Mouse (Mus musculus) midbrain, embryonic 13.5 days (tissue): ENCODE data around the gene Kirrel2. TPM values are rescaled to one million over a fixed set of nuclear protein-coding genes. Genes with fewer than 3 reads are reported as not detected.

Experiments used
- ATAC-seq: fragments of 200-750 bp; cut with Nextera tagmentation; 2 replicates; pipeline ENCODE4 v1.8.0; 2017; ENCODE audit warnings: mild to moderate bottlenecking, moderate TSS enrichment, moderate library complexity
- H3K27ac ChIP-seq: fragments of 300-500 bp; sonication (generic); 2 replicates; pipeline ENCODE4 v1.5.1; 2015; ENCODE audit warnings: inconsistent platforms, mild to moderate bottlenecking, moderate library complexity
- H3K27me3 ChIP-seq: fragments of 300-500 bp; sonication (generic); 2 replicates; pipeline ENCODE4 v1.6.1; 2015; ENCODE audit warnings: mild to moderate bottlenecking, inconsistent platforms
- H3K36me3 ChIP-seq: fragments of 300-500 bp; sonication (generic); 2 replicates; pipeline ENCODE4 v1.6.1; 2015; ENCODE audit warnings: mild to moderate bottlenecking, inconsistent platforms
- H3K4me1 ChIP-seq: fragments of 300-500 bp; sonication (generic); replicated peaks from 2 replicates; pipeline ENCODE4 v1.6.1; 2015; ENCODE audit warnings: inconsistent platforms
- H3K4me2 ChIP-seq: fragments of 300-500 bp; sonication (generic); replicated peaks from 2 replicates; pipeline ENCODE4 v1.6.1; 2015; ENCODE audit warnings: moderate library complexity, mild to moderate bottlenecking, inconsistent platforms
- H3K4me3 ChIP-seq: fragments of 300-500 bp; sonication (generic); replicated peaks from 2 replicates; pipeline ENCODE4 v1.5.1; 2015; ENCODE audit warnings: mild to moderate bottlenecking, inconsistent platforms
- H3K9ac ChIP-seq: fragments of 300-500 bp; sonication (generic); replicated peaks from 2 replicates; pipeline ENCODE4 v1.6.1; 2015; ENCODE audit warnings: mild to moderate bottlenecking, inconsistent platforms
- H3K9me3 ChIP-seq: fragments of 300-500 bp; sonication (generic); 2 replicates; pipeline ENCODE4 v1.6.1; 2016; ENCODE audit warnings: mild to moderate bottlenecking, inconsistent platforms
- WGBS: fragments of 180-500 bp; shearing (Covaris S2); methylation state at CpG from one replicate; pipeline ENCODE4 v1.1.7; 2015; 5-methylcytosine and 5-hydroxymethylcytosine counted together
- polyA plus RNA-seq: library from polyadenylated mRNA; unstranded; fragments of >200 nt; fragmentation: Nextera tagmentation; extraction: Ambion mirVana; gene quantifications from 2 replicates; pipeline ENCODE4 v1.2.1, GENCODE M21; 2015

The Kirrel2 gene
- polyA plus RNA-seq, 1 experiment from 2014 or later = 3.6 TPM

DNA sequence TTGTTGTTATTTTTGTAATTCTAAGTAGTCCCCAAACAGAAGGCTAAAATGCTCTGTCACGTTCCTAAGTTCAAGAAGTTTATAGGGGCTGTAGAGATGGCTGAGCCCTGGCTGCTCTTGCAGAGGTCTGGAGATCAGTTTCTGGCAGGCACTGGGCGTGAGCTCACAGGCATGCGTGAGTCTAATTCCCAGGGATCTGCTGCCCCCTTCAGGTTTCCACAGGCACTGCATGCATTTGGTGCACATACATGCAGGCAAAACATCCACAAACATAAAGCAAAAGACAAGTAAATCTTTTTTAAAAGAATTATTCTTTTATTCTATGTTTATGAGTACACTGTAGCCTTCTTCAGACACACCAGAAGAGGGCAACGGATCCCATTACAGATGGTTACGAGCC, 14.9 kb upstream of the Kirrel2 start:
- no peak for ATAC-seq
- 41% methylated on average over 5 of the region's 5 CpGs for WGBS
- Histone ChIP-seq H3K4me1 (peaks cover 2% of the 10 kb centered on the region), H3K27me3 (peaks cover 20% of the 10 kb centered on the region), H3K27ac (no peak overlapping the region), H3K9ac (no peak overlapping the region), H3K4me3 (no peak overlapping the region), H3K4me2 (no peak overlapping the region), H3K36me3 (no peaks in the 10 kb centered on the region), H3K9me3 (no peaks in the 10 kb centered on the region)

DNA sequence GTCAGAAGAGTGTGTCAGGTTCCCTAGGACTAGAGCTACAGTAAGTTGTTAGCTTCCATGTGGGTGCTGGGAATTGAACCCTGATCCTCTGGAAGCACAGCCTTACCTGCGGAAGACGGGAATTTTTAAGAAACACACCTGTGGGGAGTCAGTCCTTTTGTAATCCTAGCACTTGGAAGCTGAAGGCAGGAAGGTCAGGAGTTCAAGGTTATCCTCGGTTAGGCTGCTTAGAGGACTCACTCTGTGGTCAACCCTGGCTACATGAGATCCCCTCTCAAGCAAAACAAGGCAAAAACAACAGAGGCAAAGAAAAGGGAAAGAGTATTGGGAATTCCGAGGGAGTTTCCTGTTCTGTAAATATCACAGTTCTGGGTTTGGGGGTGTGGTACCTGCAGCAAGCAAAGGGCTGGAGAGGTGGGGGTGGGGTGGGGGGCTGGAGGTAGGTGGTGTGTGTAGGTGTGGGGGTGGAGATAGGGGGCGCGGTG, 7.4 kb upstream of the Kirrel2 start:
- WGBS = 20% methylated on average over 6 of the region's 6 CpGs
- Histone ChIP-seq H3K27me3 (peaks cover 86% of the 10 kb centered on the region), H3K4me1 (no peaks in the 10 kb centered on the region), H3K4me3 (no peak overlapping the region), H3K36me3 (no peaks in the 10 kb centered on the region), H3K27ac (no peak overlapping the region), H3K9me3 (no peaks in the 10 kb centered on the region), H3K9ac (no peak overlapping the region), H3K4me2 (no peak overlapping the region)
- ATAC-seq = no peak

DNA sequence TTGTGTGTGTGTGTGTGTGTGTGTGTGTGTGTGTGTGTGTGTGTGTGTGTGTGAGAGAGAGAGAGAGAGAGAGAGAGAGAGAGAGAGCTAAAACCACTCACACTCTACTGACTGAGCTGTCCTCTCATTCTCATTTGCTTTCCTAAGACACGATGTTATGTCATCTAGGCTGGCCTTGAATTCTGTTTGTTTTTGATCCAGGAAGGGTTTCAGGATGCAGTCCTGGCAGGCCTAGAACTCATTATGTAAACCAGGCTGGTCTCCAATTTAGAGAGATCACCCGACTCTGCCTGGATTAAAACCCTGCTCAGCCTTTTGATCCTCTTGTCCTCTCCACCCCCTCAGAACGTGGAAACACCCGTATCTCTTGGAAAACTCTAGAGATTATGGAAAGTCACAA, 6.5 kb upstream of the Kirrel2 start:
- Histone ChIP-seq H3K36me3 (no peaks in the 10 kb centered on the region), H3K27me3 (peaks cover 95% of the 10 kb centered on the region), H3K9ac (no peak overlapping the region), H3K4me1 (no peaks in the 10 kb centered on the region), H3K9me3 (no peaks in the 10 kb centered on the region), H3K4me3 (no peak overlapping the region), H3K4me2 (no peak overlapping the region), H3K27ac (no peak overlapping the region)
- ATAC-seq = no peak
- WGBS = 8% methylated on average over 4 of the region's 4 CpGs

DNA sequence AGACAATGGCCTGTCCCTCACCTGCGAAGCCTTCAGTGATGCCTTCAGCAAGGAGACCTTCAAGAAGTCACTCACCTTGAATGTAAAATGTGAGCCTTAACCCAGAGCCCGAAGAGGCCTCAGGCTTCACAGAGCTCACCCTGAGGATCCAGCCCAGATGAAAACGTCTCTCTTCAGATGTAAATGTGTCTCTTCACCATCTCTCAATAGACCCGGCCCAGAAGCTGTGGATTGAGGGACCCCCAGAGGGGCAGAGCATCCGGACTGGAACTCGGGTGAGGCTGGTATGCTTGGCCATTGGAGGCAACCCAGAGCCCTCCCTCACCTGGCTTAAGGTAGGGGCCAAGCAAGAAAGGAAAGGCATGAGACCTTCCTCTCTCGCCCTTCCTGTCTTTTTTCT, 6.1 kb upstream of the Kirrel2 start:
- 25% methylated on average over 7 of the region's 7 CpGs for WGBS
- ATAC-seq = no peak
- H3K36me3 ChIP-seq = no peaks in the 10 kb centered on the region
- H3K27ac ChIP-seq = no peak overlapping the region
- no peak overlapping the region for H3K4me3 ChIP-seq
- peaks cover 1% of the 10 kb centered on the region for H3K4me1 ChIP-seq
- peaks cover 97% of the 10 kb centered on the region for H3K27me3 ChIP-seq
- no peak overlapping the region for H3K4me2 ChIP-seq
- H3K9ac ChIP-seq = no peak overlapping the region
- no peaks in the 10 kb centered on the region for H3K9me3 ChIP-seq

DNA sequence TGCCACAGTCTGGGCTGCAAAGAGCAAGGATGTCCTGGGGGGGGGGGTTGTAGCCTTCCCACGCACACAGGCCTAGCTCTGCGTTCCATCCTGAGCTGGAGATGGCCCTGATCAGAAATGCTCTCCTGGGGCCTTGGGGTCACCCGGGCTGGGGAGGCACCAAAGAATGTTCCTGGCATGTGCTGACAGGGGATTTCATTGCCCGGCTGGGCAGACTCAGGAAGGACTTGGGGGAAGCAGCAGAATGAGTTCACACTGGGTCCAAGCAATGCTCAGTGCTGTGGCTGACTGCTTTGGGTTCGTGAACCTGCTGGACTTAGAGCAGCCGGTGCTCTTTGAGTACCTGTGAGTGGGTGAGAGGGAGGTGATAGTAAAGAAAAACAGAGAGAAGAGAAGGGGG, 2.0 kb upstream of the Kirrel2 start:
- Histone ChIP-seq H3K9me3 (no peaks in the 10 kb centered on the region), H3K36me3 (no peaks in the 10 kb centered on the region), H3K27me3 (peaks cover 97% of the 10 kb centered on the region), H3K27ac (no peak overlapping the region), H3K9ac (no peak overlapping the region), H3K4me2 (no peak overlapping the region), H3K4me1 (peaks cover 25% of the 10 kb centered on the region), H3K4me3 (no peak overlapping the region)
- 43% methylated on average over 6 of the region's 6 CpGs for WGBS
- ATAC-seq = no peak

DNA sequence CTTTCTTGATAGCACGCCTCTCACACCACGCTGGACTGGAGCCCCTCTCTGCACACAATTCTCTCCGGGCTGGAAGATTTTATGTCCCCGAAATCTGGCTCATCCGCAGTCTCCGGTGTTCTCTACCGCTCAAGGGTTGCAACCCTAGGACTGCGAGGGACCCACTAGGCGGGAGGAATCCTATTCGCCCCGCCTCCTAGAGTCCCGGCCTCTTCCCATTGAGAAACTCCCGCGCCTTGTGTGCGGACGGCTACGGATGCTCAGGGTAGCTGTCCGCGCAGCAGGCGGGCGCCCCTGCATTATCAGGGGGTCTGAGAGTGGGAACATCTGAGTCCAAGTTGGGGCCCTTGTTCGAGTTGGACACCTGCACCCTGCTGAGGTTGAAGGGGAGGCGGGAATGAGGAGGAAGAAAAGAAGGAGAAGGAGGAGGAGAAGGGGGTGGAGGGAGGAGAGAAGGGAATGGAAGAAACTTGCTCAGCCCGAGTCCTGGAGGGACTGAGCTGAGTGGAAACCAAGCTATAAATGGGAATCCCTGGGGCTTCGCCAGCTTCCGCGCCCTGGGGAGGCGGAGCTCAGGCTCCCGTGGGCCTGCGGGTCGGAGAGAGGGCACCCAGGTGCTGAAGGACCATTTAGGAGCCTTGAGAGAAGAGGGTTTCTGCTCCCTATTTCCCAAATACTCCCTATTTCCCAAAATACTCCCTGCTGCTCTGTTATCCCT, 420 bp downstream of the Kirrel2 start:
- Histone ChIP-seq H3K4me2 (peak overlapping the region; percentile 58), H3K36me3 (no peaks in the 10 kb centered on the region), H3K27ac (no peak overlapping the region), H3K9ac (peak overlapping the region; percentile 50), H3K4me1 (peaks cover 35% of the 10 kb centered on the region), H3K9me3 (no peaks in the 10 kb centered on the region), H3K27me3 (peaks cover 97% of the 10 kb centered on the region), H3K4me3 (peak overlapping the region; percentile 36)
- peak; percentile 62 for ATAC-seq
- WGBS = under 1% methylated on average over 31 of the region's 31 CpGs

DNA sequence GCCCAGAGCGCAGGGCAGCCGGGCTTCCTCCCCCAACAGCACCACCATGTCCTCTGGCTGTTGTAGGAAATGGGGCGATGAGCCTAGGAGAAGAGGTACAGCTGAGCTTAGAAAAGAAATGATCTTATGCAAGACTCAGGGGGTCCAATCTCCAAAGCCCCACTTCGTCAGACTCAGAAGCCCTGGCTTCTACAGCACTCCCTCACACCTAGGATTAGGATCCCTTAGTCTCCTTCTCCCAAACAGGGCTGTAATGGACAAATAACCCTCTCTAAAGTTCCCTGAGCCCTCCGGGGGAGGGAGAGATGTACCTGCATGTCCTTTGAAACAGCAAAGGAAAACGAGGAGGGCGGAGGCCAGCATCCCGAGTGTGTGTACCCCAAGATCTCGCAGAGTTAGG, 1.0 kb downstream of the Kirrel2 start:
- Histone ChIP-seq H3K4me2 (peak overlapping the region; percentile 58), H3K27ac (no peak overlapping the region), H3K27me3 (peaks cover 95% of the 10 kb centered on the region), H3K4me3 (peak overlapping the region; percentile 36), H3K9ac (peak overlapping the region; percentile 50), H3K9me3 (no peaks in the 10 kb centered on the region), H3K36me3 (no peaks in the 10 kb centered on the region), H3K4me1 (peaks cover 35% of the 10 kb centered on the region)
- no peak for ATAC-seq
- under 1% methylated on average over 9 of the region's 9 CpGs for WGBS

DNA sequence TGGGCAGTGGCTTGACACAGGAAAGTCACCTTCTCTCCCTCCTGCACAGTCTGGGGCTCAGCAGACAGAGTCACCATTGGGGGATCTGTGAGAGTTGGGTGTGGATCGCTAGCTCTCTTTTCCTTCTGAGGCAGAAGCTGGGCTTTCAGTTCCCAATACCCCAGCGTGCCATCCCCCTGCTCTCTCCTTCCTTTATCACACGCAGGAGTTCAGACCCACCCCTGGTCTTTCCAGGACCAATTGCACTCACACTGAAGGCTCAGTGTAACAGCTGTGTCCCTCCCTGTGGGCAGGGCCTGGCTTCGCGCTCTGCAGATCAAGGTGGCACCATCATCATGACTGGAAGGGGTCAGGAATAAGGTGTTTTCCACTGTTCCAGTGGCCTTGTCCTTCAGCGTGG, 3.2 kb downstream of the Kirrel2 start:
- ATAC-seq = no peak
- 14% methylated on average over 6 of the region's 6 CpGs for WGBS
- Histone ChIP-seq H3K36me3 (no peaks in the 10 kb centered on the region), H3K9me3 (no peaks in the 10 kb centered on the region), H3K9ac (no peak overlapping the region), H3K4me1 (peaks cover 35% of the 10 kb centered on the region), H3K4me2 (peak overlapping the region; percentile 22; the same call in 1 of the 2 replicates), H3K27me3 (peaks cover 82% of the 10 kb centered on the region), H3K4me3 (no peak overlapping the region), H3K27ac (no peak overlapping the region)

DNA sequence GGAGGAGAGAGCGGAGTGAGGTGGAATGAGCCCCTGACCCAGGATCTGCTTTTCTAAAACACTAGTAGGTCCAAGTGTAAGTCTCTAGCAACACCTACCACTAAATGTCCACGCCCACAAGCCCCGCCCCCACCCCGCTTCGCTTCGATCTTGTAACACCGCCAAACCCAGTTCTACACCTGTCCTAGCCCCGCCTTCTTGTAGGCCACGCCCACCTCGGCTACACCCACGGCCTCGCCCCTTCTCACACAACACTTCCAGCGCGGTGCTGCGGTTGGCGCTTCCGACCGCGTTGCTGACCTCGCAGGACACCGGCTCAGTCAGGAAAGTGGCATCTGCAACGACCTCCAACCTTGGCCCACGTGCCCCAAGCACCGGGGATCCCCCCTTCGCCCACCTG, 3.7 kb downstream of the Kirrel2 start:
- H3K9ac ChIP-seq = no peak overlapping the region
- 1% methylated on average over 25 of the region's 25 CpGs for WGBS
- H3K4me1 ChIP-seq = peaks cover 35% of the 10 kb centered on the region
- no peak overlapping the region for H3K27ac ChIP-seq
- H3K9me3 ChIP-seq = no peaks in the 10 kb centered on the region
- no peak for ATAC-seq
- H3K36me3 ChIP-seq = no peaks in the 10 kb centered on the region
- H3K27me3 ChIP-seq = peaks cover 78% of the 10 kb centered on the region
- no peak overlapping the region for H3K4me3 ChIP-seq
- peak overlapping the region; percentile 22; the same call in 1 of the 2 replicates for H3K4me2 ChIP-seq

DNA sequence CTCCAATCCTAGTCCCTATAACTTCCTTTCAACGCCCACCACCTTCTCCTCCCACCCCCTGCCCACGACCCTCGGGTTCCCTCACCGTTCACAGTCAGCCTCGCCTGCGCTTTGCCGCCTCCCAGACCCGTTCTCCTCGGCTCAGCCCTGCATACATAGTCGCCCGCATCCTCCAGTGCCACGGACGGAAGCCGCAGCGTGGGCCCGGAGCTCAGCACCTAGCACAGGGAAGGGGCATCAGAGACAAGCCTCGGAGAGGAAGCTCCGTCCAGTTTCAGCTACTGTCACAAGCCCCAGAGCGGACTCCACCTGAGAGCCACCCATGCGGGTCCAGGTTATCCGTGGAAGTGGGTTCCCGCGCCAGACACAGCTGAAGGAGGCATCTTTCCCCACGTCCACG, 4.2 kb downstream of the Kirrel2 start:
- H3K27me3 ChIP-seq = peaks cover 74% of the 10 kb centered on the region
- 16% methylated on average over 25 of the region's 25 CpGs for WGBS
- H3K4me1 ChIP-seq = peaks cover 32% of the 10 kb centered on the region
- H3K9ac ChIP-seq = no peak overlapping the region
- no peak overlapping the region for H3K27ac ChIP-seq
- peak overlapping the region; percentile 22; the same call in 1 of the 2 replicates for H3K4me2 ChIP-seq
- no peak for ATAC-seq
- no peaks in the 10 kb centered on the region for H3K9me3 ChIP-seq
- no peak overlapping the region; the same call in 1 of the 2 replicates for H3K4me3 ChIP-seq
- no peaks in the 10 kb centered on the region for H3K36me3 ChIP-seq

DNA sequence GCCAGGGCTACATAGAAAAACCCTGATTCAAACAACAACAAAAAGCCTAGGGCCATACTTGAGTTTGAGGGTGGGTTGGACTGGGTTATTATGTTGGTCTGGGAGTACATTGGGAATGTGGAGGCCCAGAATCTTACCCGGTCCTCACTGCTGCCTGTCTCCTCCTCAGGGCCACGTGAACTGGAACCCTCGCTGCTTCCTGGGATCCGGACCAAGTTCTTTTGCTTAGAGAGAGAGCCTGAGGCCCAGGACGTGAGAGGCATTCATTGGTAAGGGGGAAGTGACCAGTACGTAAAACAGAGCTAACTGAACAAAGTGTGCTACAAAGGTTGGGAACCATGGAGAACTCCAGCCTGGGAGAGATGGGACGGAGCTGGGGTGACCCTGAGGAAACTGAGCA, 7.2 kb downstream of the Kirrel2 start:
- Histone ChIP-seq H3K27me3 (peaks cover 43% of the 10 kb centered on the region), H3K9me3 (no peaks in the 10 kb centered on the region), H3K4me1 (peaks cover 20% of the 10 kb centered on the region), H3K4me3 (no peak overlapping the region), H3K36me3 (no peaks in the 10 kb centered on the region), H3K27ac (no peak overlapping the region), H3K9ac (no peak overlapping the region), H3K4me2 (no peak overlapping the region)
- WGBS = 81% methylated on average over 7 of the region's 7 CpGs
- no peak for ATAC-seq

DNA sequence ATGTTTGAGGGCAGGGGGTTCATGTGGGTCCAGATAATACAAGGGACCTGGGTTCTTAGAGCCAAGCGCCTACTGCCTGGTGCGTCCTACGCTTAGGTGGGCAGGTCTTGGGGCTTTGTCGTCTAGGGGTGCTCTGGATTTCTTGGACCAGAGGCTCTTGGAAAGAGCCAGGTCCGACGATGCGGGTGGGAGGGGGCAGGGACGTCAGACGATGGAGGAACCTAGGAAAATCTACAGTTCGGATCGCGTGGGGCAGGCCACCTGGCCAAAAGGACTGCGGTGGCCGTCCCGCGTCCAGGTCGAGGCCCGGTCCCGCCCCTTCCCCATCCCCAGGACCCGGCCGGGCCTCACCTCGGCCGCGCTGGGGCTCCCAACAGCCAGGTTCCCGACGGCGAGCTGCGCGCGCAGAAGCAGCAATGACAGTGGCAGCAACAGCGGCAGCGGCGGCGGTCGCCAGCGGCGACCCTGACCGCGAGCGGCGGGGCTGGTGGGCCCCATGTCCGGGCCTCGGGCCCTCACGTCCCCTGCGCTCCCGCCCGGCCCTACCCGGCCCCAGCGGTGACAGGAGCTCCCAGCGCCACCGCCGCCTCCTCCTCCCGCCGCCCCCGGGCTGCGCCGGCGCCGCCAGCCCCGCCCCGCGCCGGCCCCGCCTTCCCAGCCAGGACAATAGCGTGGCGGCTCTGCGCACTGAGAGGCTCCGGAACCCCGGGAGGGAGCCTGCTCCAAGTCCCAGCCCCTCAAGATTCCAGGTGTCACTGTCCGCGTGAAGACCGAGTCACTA, 12.3 kb downstream of the Kirrel2 start, which contains the start of gene Aplp1:
Gene Aplp1 (minus strand): TSS at position 565 of the 781 bp plus-strand sequence.
- Histone ChIP-seq H3K4me2 (peak within 1 kb of the TSS; percentile 85), H3K36me3 (peaks cover 28% of the 10 kb centered on the region), H3K9ac (peak within 1 kb of the TSS; percentile 97), H3K9me3 (no peaks in the 10 kb centered on the region), H3K4me3 (peak within 1 kb of the TSS; percentile 84), H3K4me1 (peaks cover 42% of the 10 kb centered on the region), H3K27me3 (no peaks in the 10 kb centered on the region), H3K27ac (peak within 1 kb of the TSS; percentile 99)
- WGBS = under 1% methylated on average over 62 of the region's 72 CpGs
- peak; percentile 83 for ATAC-seq
